Mouse (Mus musculus) cerebellum, postnatal 10 days (tissue): Measurements from ENCODE around the gene Shb.
A peak's percentile ranks its signal among the peaks of the same experiment; 100 is the strongest.

ENCODE experiments used
- DNase-seq, 2 experiments: peaks; one replicate each; pipeline ENCODE4 v3.0.0; 2021; ENCODE audit warnings: mixed read lengths in 2 of 2

Shb gene

DNA sequence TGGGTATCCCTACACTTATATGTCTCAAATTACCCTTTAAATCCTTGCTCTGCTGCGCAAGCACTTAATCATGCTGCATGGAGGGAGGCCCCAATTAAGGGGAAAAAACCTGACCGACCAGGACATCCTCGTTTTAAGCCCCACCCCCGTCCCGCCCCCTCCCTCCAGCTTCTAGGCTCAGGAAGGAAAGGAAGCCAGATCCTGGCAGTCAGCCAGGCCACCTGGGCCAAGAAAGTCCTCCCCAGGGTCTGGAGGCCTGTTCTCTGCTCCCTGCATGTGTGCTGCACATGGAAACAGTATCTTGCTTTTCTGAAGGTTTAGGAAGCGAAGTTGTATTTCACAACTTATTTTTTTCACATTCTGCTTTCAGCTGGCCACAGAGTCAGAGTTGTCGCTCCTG is at the start of gene Shb:
Gene Shb, minus strand, starts transcription at position 96 of the 400 bp plus-strand sequence.
- DNase-seq = peak; percentile 74 to 84

DNA sequence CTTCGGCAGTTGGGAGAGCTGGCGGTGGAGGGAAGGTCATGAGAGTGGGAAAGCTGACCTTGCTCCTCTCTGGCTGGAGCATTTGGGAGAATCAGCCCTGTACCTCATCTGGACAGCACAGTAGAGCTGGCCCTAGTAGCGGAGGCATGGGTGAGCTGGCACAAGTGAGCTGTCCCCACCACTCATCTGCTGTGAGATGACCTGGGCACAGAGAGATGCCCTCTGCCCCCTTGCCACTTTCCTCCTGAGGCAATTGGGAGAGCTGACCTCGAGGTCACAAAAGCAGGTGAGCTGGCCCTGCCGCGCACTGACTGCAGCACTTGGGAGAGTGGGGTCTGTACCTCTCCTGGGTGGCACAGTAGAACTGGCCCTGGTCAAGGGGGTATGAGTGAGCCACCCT is 48.8 kb upstream of the Shb start:
- DNase-seq = no peak

DNA sequence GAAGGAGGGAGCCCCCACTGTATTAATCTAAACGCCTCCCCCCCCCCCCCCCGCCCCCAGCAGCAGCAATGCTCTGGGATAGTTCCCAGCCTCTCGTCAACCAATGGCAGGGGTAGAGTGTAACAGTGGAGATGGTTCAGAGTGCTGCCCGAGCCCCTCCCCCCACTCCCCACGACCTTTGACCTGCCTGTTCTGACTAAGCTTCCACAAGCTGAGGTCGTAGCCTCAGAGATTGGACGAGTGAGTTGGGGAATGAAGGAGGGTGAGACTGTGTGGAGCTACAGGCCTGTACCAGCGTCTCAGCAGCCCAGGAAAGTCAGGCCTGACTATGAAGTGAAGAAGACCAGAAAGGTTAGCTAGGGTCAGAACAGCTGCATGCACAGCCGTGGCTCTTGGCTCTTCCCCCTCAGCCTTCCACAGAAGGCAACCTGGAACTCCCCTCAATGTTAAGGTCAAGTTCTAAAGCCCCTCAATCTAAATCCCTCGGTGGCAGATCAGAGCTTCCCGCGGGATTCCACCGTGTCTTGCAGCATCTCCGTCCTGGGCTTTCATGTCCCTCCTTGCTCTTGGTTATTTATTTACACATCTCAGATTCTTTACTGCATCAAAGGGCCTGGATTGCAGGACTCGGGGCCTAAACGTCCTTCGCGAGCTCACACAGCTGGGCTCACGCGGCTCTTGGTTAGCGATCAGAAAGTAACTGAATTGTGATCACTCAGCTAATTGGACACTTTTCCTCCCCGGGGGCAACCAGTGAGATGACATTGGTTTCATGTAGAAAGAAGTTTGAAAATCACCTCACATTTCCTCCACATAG is 46.5 kb upstream of the Shb start:
- no peak for DNase-seq

DNA sequence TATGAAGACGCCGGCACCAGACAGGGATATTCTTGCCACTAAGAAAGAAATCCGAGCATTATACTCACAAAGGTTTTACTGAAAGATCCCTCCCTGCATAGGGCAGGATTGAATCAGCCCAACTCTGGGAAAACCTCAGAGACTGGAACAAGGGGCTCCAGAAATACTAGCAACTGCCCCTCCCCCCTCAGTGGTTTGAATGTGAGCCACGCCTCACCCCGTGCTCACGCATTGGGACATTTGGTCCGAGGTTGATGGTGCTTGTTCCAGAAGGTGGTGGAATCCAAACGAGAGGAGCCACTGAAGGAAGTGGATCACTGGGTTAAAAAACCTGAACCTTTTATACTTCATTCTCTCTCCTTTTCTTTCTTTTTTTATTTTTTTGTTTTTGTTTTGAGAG is 45.4 kb upstream of the Shb start:
- peak in 1 of 2 experiments; percentile 17 for DNase-seq

DNA sequence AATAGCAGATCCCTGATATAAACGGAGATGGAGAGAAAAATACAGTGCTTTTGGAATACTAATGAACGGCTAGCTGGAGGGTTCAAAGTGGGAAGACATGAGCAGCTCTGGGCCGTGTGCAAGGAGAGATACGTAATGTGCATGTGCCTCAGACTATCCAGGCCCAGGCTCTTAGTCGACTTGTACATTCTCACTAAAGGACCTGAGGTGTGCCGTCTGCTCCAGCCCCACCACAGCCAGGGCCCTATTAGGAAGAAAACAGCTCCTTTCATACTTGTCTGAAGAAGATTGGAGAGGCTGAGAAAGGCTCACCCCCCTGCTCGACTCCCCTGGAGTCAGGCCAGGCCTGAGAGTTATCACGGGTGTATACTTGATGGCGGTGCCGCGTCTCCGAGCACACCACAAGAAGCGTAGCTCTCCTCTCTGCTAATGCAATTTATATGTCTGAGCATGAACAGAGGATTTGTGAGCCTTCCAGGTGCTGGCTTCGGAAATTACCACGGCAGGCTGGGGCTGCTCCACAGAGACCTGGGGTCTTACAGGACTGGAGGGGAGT is 42.4 kb upstream of the Shb start:
- no peak for DNase-seq

DNA sequence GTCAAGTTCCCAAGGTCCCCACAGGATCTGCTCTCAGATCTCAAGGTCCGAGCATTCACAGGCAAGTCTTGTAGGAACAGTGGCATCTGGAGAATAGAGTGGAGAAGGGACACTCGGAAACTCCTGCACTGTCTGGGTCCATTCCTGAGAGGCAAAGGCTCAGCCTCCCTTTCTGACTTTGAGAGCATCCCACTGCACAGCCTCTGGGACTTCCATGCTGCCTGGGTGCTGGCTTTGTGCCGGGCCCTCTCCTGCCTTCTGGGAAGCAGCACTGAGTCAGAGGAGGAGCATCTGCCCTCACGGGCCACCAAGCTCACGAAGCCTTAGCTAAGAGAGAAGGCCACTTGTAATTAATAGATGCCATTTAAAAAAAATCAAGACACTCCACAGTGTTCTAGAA is 37.3 kb upstream of the Shb start:
- peak; percentile 19 to 36 for DNase-seq

DNA sequence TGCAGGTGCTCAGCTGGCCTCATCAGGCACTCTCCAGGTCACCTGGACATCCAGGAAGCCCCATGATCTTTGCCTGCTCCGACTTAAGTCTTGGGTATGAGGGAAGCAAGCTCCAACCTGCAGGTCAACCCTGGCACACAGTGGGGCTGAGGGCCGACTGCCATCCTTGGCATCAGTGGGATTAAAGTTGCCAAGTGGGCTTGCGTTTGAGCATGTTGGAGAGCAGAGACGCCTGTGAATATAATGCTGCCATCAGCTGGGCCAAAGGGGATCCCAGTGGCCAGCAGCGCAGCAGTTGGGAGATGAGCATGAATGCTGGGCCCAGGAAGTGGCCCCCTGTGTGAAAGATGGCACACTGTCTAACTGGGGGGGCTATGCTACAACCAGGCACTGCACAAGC is 25.9 kb upstream of the Shb start:
- DNase-seq = peak; percentile 79 to 89

DNA sequence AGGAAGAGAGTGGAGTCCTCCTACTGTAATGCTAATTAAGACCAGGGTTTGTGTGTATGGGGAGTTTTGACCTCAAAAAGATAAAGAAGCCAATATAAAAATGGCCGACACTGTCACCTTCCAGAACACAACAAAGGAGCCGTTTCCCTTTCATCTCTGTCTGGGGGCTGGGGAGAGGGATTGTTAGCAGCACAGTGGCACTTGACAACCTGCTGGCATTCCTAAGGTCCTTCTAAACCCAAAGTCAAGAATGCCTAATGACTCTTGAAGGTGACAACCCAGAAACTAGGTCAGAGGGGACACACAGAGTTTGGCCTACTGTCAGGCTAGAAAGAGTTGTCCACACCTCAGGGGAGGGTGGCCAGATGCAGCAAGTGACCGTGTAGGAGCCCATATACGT is 20.3 kb upstream of the Shb start:
- DNase-seq = no peak

DNA sequence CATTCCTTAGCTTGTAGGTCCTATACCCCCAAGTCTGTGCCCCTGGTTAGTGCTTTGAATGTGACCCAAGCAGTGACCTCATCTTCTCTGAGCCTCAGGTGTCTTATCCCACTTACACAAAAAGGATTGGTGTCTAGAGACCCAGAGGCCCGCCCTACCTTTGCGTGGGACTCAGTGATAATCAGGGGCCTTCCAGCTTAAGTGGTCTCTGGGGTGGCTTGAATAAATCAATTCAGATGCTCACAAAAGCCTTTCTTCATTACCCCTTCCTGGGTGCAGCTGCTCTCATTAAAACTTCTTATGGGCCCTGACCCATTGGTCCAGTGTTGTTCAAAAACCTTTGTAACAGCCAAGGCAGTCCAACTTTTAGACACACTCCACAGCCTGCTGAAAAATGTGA is 18.7 kb upstream of the Shb start:
- DNase-seq = no peak

DNA sequence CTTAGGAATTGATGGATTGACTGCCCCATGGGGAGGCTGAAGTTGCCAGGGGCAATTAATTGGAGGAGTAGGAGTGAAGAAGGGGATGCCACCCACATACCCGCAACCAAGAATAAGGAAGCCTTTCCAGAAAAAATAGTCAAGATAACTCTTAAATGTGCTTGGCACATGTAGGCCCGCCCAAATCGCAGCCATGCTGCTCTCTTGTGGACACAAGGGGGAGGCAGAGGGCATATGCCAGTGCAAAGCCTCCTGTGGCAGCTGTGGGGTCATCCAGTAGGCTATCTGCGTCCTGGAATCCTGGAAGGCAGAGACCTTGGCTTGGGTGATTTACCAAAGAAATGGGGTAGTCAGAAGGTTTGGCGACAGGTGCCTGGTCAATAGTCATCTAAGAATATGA is 17.2 kb upstream of the Shb start:
- DNase-seq = peak; percentile 49 to 63

DNA sequence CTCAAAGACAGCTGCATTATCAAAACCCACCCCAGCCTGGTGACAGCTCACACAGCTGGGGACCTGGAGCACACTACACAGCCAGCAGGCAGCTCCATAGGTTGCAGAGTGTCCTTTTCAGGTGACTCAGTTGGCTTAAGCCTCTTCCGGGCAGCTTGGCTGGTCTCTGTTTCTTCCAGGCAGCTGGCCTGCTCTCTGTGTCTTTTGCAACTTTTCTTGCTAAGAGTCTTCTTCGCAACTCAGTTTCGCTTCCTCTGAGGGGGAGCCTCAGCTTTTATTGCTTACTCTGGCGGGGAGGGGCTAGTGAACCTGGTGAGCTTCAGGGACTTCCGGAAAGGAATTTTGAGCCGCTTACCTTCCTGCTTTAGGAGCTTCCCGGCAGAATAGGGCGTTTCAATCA is 13.6 kb upstream of the Shb start:
- no peak for DNase-seq

DNA sequence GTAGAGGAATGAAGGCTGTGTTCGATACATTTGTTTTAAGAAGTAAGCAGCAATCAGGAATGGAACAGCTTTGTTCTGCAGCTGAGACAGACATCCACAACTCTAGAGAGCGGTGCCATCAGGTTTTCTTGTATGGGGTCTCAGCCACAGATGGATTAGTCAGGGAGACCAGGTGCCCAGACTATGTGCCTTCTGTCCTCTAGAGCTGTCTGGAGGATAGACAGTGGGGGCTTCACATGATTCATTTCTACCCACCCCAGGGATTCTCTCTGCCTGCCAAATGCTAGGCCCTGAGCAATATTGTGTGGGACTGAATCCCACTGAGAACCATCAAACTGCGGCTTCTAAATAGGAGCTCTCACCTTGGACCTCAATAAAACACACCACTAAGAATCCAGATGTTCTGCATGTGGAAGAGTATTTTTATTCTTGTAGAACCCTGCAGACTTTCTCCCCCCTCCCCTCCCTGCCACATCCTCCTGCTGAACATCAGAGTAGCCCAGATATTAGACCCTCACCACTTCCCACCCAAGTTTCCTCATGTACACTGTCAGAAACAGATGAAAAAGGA is 11.3 kb upstream of the Shb start:
- DNase-seq = peak in 1 of 2 experiments; percentile 69

DNA sequence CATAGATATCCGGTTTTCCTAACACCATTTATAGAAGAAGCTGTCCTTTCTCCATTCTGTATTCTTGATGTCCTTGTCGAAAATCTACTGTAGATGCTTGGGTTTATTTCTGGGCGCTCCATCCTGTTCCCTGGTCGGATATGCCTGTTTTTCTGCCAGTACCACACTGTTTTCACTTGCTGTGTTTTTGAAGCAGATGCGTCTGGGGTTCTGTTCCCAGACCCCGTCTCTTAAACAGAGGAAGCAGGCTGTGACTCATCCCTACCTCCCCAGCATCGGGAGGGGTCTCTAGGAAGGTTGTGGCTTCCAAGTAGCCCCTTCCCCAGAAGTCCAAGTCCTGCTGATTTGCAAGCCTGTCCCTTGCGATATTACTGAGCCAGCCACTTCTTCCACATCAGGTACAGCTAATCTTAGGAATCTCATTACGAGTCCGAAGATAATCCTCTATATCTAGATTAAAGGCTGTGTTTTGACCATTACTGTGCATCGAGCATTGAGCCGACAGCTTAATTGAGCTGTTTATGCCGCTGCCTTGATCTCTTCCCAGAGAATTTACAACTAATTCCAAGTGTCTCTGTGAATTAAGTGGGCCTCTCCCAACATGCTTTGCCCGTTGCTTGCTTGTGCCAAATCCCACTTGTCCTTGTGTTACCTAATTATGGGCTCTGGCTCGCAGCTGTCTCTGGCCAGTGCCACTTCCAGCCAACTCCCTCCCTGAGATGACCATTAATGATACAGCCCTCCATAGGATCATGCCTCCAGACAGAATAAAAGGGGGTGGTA is 8.1 kb upstream of the Shb start:
- DNase-seq = peak in 1 of 2 experiments; percentile 49

DNA sequence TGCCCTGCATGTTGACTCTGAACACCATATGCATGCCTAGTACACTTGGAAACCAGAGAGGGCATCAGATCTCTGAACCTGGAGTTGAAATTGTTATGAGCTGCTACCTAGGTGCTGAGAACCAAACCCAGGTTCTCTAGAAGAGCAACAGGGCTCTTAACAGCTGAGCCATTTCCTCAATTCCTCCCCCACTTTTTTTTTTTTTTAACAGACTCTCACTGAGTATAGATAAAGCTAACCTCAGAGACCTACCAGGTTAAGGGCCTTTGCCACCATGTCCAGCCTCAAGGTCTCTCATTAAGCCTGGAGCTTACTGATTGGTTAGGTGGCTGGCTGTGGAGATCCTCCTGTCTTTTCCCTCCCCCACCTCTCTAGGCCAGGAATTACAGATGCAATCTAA is 6.9 kb upstream of the Shb start:
- DNase-seq = no peak

DNA sequence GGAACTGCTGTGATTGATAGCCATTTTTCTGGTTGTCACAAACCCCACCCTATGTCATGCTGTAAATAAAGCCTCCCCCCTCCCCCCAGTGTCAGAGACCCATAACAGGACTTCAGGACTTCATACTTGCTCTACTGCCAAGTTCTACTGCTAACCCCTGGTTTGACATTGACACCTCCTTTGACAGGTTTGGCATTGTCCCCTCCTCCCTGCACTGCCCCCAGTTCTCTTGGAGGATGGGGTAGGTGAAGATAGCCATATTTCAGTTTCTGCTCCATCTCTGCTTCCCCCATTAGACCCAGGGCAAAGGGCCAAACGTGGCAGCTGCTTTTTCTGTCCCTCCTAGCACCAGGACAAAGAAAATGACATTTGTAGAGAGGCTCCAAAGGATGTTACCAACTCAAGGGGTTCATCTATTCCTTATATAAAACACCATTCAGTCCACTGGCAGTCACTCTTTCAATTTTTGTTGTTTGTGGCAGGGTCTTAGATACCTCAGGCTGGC is 1.2 kb upstream of the Shb start:
- DNase-seq = peak; percentile 69 to 84

DNA sequence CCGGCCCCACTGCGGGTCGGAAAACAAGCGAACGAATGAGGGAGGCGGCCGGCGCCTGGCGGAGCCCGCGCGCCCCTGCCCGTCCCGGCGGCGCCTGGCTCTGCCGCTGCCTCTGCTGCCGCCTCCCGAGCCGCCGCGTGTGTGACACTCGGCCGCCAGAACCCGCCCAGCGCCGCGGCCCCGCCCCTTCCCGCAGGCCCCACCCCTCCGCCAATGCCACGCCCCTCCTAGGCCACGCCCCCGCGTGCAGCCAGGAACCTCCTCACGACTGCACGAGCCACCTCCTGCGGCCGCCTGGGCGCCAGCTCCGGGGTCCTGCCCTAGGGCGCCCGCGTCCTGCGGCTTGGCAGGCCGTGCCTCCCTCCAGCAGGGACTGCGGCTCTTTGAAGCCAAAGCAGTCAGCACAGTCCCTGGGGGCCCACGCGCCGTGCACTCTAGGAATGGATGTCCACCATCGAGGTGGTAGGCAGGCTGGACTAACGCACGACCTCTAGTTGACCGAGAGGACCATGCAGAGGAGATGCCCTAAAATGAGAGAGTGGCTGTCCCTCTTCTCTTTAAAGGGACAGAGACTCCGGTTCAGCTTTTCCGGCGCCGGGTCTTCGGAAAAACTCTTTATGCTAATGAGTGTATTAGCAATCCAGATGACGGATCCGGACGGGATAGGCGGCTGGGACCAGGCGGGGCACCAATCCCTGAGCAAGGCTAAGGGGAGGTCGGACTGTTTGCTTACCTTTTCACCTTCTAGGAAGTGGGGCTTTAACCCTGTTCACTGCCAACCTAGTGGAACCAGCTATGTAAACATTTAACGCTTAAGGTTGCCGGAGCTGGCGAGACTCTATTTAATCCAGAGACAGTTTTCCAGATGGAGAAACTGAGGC is 1.4 kb downstream of the Shb start:
- peak; percentile 90 to 94 for DNase-seq

DNA sequence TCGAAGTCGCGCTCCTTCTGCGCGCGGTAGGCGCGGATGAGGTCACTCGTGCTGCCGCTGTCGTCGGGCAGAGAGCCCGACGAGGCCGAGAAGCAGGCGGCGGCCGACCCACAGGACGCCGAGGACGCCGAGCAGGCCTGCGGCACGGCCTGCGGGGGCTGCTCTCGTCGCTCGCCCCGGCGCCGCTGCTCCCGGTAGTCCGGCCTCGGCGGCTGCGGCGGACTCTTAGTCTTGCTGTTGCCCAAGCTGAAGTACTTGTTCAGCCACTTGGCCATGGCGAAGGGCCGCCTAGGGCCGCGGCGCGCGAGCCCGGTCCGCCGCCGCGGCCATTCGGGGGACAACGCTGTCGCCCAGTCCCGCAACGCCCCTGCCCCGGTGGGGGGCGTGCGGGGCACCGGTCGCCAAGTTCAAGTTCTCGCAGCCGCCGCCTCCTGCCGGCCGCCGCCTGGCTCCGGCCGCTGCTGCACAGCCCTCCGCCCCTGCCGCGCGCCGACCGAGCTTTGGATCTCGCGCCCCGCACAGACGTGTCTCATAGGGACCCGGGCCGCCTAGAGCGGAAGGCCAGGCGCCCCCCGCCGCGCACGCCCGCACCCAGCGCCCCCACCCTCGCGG is 2.2 kb downstream of the Shb start:
- DNase-seq = peak in 1 of 2 experiments; percentile 54

DNA sequence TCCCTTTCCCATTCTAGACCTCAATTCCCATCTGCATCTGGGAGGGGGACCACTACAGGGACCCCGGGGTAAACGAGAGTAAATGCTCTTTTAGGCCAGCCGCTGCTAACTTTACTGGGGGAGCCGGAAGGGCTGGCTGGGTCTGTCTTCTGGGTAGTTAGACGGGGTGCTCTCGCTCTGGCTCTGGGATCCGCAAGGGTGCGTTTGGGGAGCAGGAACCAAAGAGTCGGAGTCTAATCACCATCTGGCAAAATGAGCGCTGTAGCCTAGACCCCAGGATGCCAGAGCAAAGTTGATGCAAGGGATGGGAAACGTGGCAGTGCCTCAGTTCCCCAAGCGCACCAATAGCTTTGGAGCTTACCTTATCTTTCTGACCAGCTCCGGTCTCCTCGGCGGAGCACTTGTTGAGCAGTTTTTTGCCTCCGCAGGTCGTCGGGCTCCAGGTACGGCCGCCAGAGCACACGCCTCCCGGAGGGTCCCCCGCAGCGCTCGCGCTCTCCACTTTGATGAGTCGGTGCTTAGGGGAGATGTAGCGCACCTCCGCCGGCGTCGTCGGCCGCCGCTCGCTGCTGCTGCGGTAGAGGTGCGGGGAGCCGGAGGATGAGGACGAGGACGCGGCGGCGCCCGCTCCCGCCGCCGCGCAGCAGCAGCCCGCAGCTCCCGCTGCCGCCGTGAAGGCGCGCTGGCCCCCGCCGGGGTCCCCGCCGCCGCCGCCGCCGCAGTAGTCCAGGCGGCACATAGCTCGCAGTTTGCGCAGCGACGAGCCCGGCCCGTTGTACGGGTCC is 2.9 kb downstream of the Shb start:
- peak in 1 of 2 experiments; percentile 23 for DNase-seq

DNA sequence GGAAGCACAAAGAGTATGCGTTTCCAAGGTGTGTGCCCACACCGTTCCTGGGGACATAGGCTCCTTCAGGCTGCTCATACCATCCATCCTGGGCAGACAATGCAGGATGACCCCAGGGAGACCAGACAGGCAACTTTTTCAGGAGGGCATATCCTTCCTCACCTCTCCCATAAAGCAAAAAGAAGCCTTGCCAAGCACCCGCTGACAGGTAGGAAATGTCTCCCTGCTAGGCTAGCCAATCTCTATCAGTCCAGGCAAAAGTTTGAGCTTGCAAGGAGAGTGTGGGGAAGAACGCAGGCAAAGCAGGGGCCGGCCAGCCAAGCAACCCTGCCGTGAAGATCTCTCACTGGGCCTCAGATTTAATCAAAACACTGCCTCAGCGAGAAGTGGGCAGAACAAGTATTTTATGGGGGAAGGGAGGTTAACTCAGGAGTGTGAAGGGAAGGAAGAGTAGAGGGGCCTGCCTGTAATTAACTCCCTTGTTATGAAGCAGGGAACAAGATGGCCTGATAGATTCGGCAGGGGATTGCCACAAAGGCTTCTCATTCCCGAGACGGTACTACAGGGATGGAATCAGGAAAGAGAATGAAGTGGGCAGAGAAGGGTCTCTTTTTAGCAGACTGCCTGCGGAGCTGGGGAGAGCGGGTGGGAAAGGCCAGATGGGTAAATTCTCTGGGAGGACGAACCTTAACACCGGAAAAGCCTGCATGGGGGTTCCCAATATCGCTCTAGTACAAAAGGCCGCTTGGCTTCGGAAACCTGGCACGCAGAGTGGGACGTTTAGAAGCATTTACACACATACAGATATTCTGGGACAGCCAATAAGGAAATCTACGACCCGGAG is 3.7 kb downstream of the Shb start:
- DNase-seq = no peak
